Mouse (Mus musculus) midbrain, postnatal 0 days (tissue): ENCODE results near the gene Krt86. TPM values are rescaled to one million over a fixed set of nuclear protein-coding genes. Genes with fewer than 3 reads are reported as not detected.

Source experiments
- ATAC-seq: fragments of 200-750 bp; cut with Nextera tagmentation; 2 replicates; pipeline ENCODE4 v1.8.0; 2017; ENCODE audit warnings: moderate number of reproducible peaks, mild to moderate bottlenecking, moderate TSS enrichment, moderate library complexity; ENCODE audit not compliant: low FRiP score
- DNase-seq: peaks from one replicate; pipeline ENCODE4 v3.0.0-alpha.2; 2015; ENCODE audit warnings: low spot score
- H3K27ac ChIP-seq: fragments of 300-500 bp; sonication (generic); 2 replicates; pipeline ENCODE4 v1.5.1; 2014; ENCODE audit warnings: low read depth, mild to moderate bottlenecking, low read length, mixed read lengths
- H3K27me3 ChIP-seq: fragments of 300-500 bp; sonication (generic); 2 replicates; pipeline ENCODE4 v1.6.1; 2014; ENCODE audit warnings: low read length, control low read depth, mixed read lengths; ENCODE audit not compliant: insufficient read depth
- H3K36me3 ChIP-seq: fragments of 300-500 bp; sonication (generic); 2 replicates; pipeline ENCODE4 v1.6.1; 2014; ENCODE audit warnings: low read length, control low read depth, mixed read lengths; ENCODE audit not compliant: insufficient read depth
- H3K4me1 ChIP-seq: fragments of 300-500 bp; sonication (generic); 2 replicates; pipeline ENCODE4 v1.6.1; 2014; ENCODE audit warnings: mild to moderate bottlenecking, control low read depth, antibody characterized with exemption, low read length, mixed read lengths; ENCODE audit not compliant: insufficient read depth
- H3K4me2 ChIP-seq: fragments of 300-500 bp; sonication (generic); 2 replicates; pipeline ENCODE4 v1.6.1; 2014; ENCODE audit warnings: low read depth, mild to moderate bottlenecking, low read length, mixed read lengths; ENCODE audit not compliant: poor library complexity, severe bottlenecking
- H3K4me3 ChIP-seq: fragments of 300-500 bp; sonication (generic); 2 replicates; pipeline ENCODE4 v1.5.1; 2014; ENCODE audit warnings: low read depth, mild to moderate bottlenecking, low read length, moderate library complexity
- H3K9ac ChIP-seq: fragments of 300-500 bp; sonication (generic); replicated peaks from 2 replicates; pipeline ENCODE4 v1.6.1; 2014; ENCODE audit warnings: mild to moderate bottlenecking, low read length, moderate library complexity, mixed read lengths; ENCODE audit not compliant: poor library complexity, severe bottlenecking
- H3K9me3 ChIP-seq: fragments of 300-500 bp; sonication (generic); 2 replicates; pipeline ENCODE4 v1.6.1; 2016; ENCODE audit warnings: low read length, control low read depth
- CTCF ChIP-seq: IDR thresholded peaks from 2 replicates; pipeline ENCODE4 v1.5.1; 2016; ENCODE audit warnings: antibody characterized with exemption, mild to moderate bottlenecking
- WGBS: fragments of 180-500 bp; shearing (Covaris S2); extraction: QIAGEN DNeasy Blood & Tissue Kit; methylation state at CpG from one replicate; pipeline ENCODE4 v1.1.7; 2014; 5-methylcytosine and 5-hydroxymethylcytosine counted together
- polyA plus RNA-seq: library from polyadenylated mRNA; unstranded; fragments of >200 nt; fragmentation: Nextera tagmentation; extraction: Ambion mirVana; gene quantifications from 2 replicates; pipeline ENCODE4 v1.2.1, GENCODE M21; 2015
- total RNA-seq: library from RNA; depleted of rRNA; stranded (reverse); fragments of >200 nt; gene quantifications from 2 replicates; pipeline ENCODE4 v1.2.3, GENCODE M21; 2014

Krt86 gene
- total and polyA plus RNA-seq, 2 experiments from 2014 or later: 0.17 to 0.38 TPM

GRCm38 (mm10) chr15:101459283-101459682 lies 14.0 kb upstream of the Krt86 start:
- no peak overlapping the region for H3K4me2 ChIP-seq
- WGBS: 86% methylated on average over 14 of the region's 14 CpGs
- no peak for ATAC-seq
- no peaks in the 10 kb centered on the region for H3K9me3 ChIP-seq
- peaks cover 5% of the 10 kb centered on the region; the same call in 1 of the 2 replicates for H3K4me1 ChIP-seq
- no peak overlapping the region for H3K9ac ChIP-seq
- H3K4me3 ChIP-seq: no peak overlapping the region
- TF ChIP-seq CTCF: no peak; the same call in 1 of the 2 replicates
- no peak overlapping the region for H3K27ac ChIP-seq
- no peaks in the 10 kb centered on the region for H3K27me3 ChIP-seq
- no peaks in the 10 kb centered on the region for H3K36me3 ChIP-seq
- no peak for DNase-seq

GRCm38 (mm10) chr15:101463651-101464050 lies 9.6 kb upstream of the Krt86 start, which contains the start of gene Krt81:
Gene Krt81 (minus strand): TSS chr15:101463751.
- DNase-seq (no peak), ATAC-seq (no peak)
- no peak for TF ChIP-seq CTCF
- Histone ChIP-seq H3K27ac (no peak within 1 kb of the TSS), H3K4me3 (no peak within 1 kb of the TSS), H3K4me2 (no peak within 1 kb of the TSS), H3K27me3 (0 out of 2 replicates have a peak, but pooled peaks cover 3% of the 10 kb centered on the region), H3K9me3 (no peaks in the 10 kb centered on the region), H3K36me3 (no peaks in the 10 kb centered on the region), H3K4me1 (peaks cover 4% of the 10 kb centered on the region; the same call in 1 of the 2 replicates), H3K9ac (no peak within 1 kb of the TSS)
- 81% methylated on average over 13 of the region's 13 CpGs for WGBS

- DNase-seq: no peak
- Histone ChIP-seq H3K36me3 (no peaks in the 10 kb centered on the region), H3K27ac (no peak overlapping the region), H3K27me3 (0 out of 2 replicates have a peak, but pooled peaks cover 3% of the 10 kb centered on the region), H3K9ac (no peak overlapping the region), H3K9me3 (no peaks in the 10 kb centered on the region), H3K4me3 (no peak overlapping the region), H3K4me1 (no peaks in the 10 kb centered on the region), H3K4me2 (no peak overlapping the region)
- ATAC-seq: no peak
- WGBS: 88% methylated on average over 4 of the region's 4 CpGs
- TF ChIP-seq CTCF: no peak
These were observed 4.2 kb upstream of the Krt86 start for GRCm38 (mm10) chr15:101469093-101469492.

- WGBS: 8% methylated on average over 31 of the region's 31 CpGs
These were observed 5.9 kb downstream of the Krt86 start for GRCm38 (mm10) chr15:101479007-101479665.

GRCm38 (mm10) chr15:101479666-101480060 lies 6.4 kb downstream of the Krt86 start:
- Histone ChIP-seq H3K27me3 (no peaks in the 10 kb centered on the region; the same call in 1 of the 2 replicates), H3K4me3 (peak overlapping the region; percentile 11; the same call in 1 of the 2 replicates), H3K27ac (no peak overlapping the region), H3K36me3 (no peaks in the 10 kb centered on the region), H3K4me1 (peaks cover 4% of the 10 kb centered on the region; the same call in 1 of the 2 replicates), H3K9me3 (no peaks in the 10 kb centered on the region), H3K4me2 (peak overlapping the region; percentile 51), H3K9ac (0 out of 2 replicates have a peak overlapping the region, but pooled peaks have one; percentile 2)
- ATAC-seq (no peak), DNase-seq (peak; percentile 43)
- 30% methylated on average over 11 of the region's 11 CpGs for WGBS
- TF ChIP-seq CTCF: no peak

More at GRCm38 (mm10) chr15:101479007-101479665, 5.9 kb downstream of the Krt86 start:
- TF ChIP-seq CTCF: peak; percentile 69
- H3K4me1 ChIP-seq: peaks cover 4% of the 10 kb centered on the region; the same call in 1 of the 2 replicates
- no peaks in the 10 kb centered on the region for H3K9me3 ChIP-seq
- peak overlapping the region; percentile 51 for H3K4me2 ChIP-seq
- H3K27me3 ChIP-seq: no peaks in the 10 kb centered on the region; the same call in 1 of the 2 replicates
- ATAC-seq (no peak), DNase-seq (peak; percentile 24)
- H3K9ac ChIP-seq: 0 out of 2 replicates have a peak overlapping the region, but pooled peaks have one; percentile 2
- H3K36me3 ChIP-seq: no peaks in the 10 kb centered on the region
- H3K27ac ChIP-seq: no peak overlapping the region
- H3K4me3 ChIP-seq: peak overlapping the region; percentile 11; the same call in 1 of the 2 replicates

- 44% methylated on average over 4 of the region's 4 CpGs for WGBS
These were observed 8.8 kb downstream of the Krt86 start for GRCm38 (mm10) chr15:101482056-101482455.

More at GRCm38 (mm10) chr15:101482056-101482455, 8.8 kb downstream of the Krt86 start:
- no peak overlapping the region for H3K4me2 ChIP-seq
- H3K27me3 ChIP-seq: no peaks in the 10 kb centered on the region; the same call in 1 of the 2 replicates
- H3K9ac ChIP-seq: no peak overlapping the region
- H3K4me1 ChIP-seq: peaks cover 4% of the 10 kb centered on the region; the same call in 1 of the 2 replicates
- TF ChIP-seq CTCF: no peak
- H3K27ac ChIP-seq: no peak overlapping the region
- H3K36me3 ChIP-seq: no peaks in the 10 kb centered on the region
- no peaks in the 10 kb centered on the region for H3K9me3 ChIP-seq
- ATAC-seq (no peak), DNase-seq (no peak)
- no peak overlapping the region for H3K4me3 ChIP-seq
